Mouse (Mus musculus) layer of hippocampus, postnatal 10 days (tissue): ENCODE results near the gene Syt15. TPM values are rescaled to one million over a fixed set of nuclear protein-coding genes. Genes with fewer than 3 reads are reported as not detected.
A peak's percentile ranks its signal among the peaks of the same experiment; 100 is the strongest.
"Not testable (repeated sequence)": the region's sequence is repeated elsewhere in the genome, so short reads cannot be mapped to it uniquely, and the experiment has no call there.

Experiments
- DNase-seq, 2 experiments: peaks; one replicate each; pipeline ENCODE4 v3.0.0; 2021; ENCODE audit warnings: low spot score in 2 of 2
- total RNA-seq, 2 experiments: library from RNA; stranded (reverse); gene quantifications; 2 replicates each; pipeline ENCODE4 v1.2.3; 2021

Syt15 gene
- total RNA-seq, 2 experiments from 2014 or later, result 1.7 to 1.8 TPM

GRCm38 (mm10) chr14:34227981-34228380 lies 8.6 kb downstream of the Syt15 start:
- DNase-seq, result no peak

- DNase-seq, result no peak
Observed at GRCm38 (mm10) chr14:34228830-34229506, 9.6 kb downstream of the Syt15 start.

DNA sequence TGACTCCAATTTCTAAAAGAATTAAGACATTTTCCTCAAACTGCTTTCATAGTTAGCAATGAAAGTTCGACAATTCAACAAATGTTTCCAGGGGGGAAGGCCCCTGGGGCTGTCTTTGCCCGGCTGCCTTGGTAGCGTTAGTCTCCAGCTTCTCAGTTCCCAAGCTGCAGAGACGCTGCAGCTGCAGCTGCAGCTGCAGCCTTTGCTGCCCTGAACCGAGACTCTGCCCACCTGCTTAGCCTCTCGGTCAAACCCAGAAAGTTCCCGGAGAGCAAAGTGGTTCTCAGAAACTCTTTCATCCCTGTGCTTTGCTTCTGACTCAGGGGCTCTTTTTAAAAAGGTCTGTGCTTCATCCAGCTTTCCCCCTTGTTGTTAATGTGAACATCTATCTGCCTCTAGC lies 12.9 kb downstream of the Syt15 start:
- DNase-seq, result no peak

GRCm38 (mm10) chr14:34232866-34233680 lies 13.7 kb downstream of the Syt15 start:
- DNase-seq, result no peak

GRCm38 (mm10) chr14:34233846-34234245 lies 14.5 kb downstream of the Syt15 start:
- DNase-seq, result no peak

- peak; percentile 47 to 59 for DNase-seq
Observed at GRCm38 (mm10) chr14:34234630-34235380, 15.4 kb downstream of the Syt15 start.

- no peak for DNase-seq
Observed at GRCm38 (mm10) chr14:34240263-34240662, 20.9 kb downstream of the Syt15 start.

- DNase-seq, result no peak
Observed at GRCm38 (mm10) chr14:34240676-34241075, 21.3 kb downstream of the Syt15 start.

DNA sequence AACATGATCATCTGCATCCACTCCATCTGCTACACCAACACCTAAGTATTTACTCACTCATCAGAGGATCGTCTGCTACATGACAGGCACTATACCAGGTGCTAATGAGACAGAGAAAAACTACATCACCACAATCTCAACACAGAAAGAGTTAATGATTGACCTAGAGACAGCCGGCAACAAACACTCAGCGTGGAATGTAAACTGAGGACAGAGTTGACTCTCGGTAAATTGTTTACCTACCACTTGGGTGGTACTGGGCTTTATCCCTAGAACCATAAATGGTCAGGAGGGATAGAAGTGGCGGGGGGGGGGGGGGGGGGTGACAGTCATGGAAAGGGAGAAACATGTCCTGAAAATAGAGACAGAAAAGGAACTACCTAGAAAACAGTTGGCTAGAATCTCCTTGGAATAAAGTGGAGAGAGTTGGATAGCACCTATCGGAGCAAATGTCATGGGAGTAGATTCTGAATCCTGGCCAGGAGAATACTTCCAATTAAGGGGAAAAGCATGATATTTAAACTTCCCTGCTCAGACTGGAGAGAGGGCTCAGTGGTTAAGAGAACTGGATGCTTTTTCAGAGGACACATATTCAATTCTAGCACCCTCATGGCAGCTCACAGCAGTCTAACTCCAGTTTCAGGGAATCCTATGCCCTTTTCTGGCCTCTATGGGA lies 33.2 kb downstream of the Syt15 start:
- DNase-seq, result no peak

GRCm38 (mm10) chr14:34253261-34253660 lies 33.9 kb downstream of the Syt15 start:
- DNase-seq, result no peak

GRCm38 (mm10) chr14:34258525-34258924 lies 39.1 kb downstream of the Syt15 start:
- DNase-seq, result not testable (repeated sequence)

GRCm38 (mm10) chr14:34268046-34268445 lies 48.7 kb downstream of the Syt15 start:
- DNase-seq, result no peak

DNA sequence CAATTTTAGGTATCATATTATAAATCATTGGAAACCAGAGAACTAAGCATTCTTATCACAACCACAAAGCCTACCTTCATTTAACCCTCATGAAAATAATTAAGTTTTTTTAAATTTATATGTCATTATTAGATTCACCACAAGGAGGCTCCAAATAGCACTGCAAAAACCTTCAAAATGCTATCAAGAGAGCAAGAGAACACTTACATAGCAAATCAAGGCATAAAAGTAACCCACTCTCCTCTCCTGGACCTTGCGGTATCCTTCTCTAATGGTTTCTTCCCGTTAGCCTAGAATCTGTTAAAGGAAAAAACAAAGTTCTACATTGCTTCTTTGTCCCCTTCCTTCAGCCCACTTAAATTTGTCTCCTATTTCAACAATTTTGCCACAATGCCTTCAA lies 53.9 kb downstream of the Syt15 start:
- no peak for DNase-seq

DNA sequence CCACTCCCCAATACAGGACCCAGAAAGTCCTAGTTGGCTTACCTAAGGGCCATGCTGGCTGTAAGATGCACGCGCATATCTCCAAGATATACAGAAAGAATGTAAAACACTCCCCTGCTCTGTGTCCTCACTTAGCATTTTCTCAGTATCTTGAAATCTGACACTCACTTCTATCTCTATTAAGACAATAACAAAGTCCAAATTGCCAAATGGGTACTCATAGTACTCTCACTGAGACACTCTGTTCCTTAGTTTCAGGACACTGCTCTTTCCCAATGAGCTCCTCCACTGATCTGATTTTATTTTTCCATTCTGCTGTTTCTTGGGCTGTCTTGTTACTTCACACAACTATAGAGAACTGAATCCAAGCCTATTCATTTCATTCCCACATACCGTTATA lies 54.7 kb downstream of the Syt15 start:
- DNase-seq, result no peak

- no peak for DNase-seq
Observed at GRCm38 (mm10) chr14:34275225-34275624, 55.8 kb downstream of the Syt15 start.

DNA sequence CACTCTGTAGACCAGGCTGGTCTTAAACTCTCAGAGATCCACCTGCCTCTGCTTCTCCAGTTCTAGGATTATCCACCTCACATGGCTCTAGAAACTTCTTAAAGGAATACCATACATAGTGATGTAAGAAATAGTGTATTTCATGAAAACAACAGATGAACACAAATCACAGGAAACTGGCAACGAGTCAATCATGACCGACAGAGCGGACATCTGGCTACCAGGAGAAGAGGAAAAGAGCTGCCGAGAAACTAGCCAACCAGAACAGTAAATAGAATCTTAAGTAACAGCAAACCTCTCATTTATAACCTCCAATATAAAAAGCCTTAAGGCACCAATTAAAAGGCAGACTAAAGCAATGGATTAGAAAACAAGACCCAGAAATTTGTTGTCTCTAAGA lies 60.3 kb downstream of the Syt15 start:
- DNase-seq, result no peak

Other genes with a start within 250 kb of the Syt15 start
- 1 to 10 TPM; 5.3 to 5.4 TPM for gene Zfp488, start 240.8 kb upstream of the Syt15 start, total RNA-seq
- gene Gm30083, start 204.4 kb upstream of the Syt15 start, total RNA-seq, result not detected
- not detected for gene Gm5460, start 202.8 kb upstream of the Syt15 start, total RNA-seq
- gene Antxrl, start 166.9 kb upstream of the Syt15 start, total RNA-seq, result not detected
- 1 to 10 TPM in 1 of 2 experiments, under 1 TPM in 1; 0.83 to 1.1 TPM for gene Anxa8, start 133.6 kb upstream of the Syt15 start, total RNA-seq
- not detected for gene A630023A22Rik, start 116.8 kb upstream of the Syt15 start, total RNA-seq
- gene Npy4r, start 67.1 kb upstream of the Syt15 start, total RNA-seq, result under 1 TPM; 0.09 to 0.18 TPM
- 1 to 10 TPM; 6.0 to 7.5 TPM for gene Gprin2, start 17.9 kb upstream of the Syt15 start, total RNA-seq
- gene Shld2, start 90.9 kb downstream of the Syt15 start, total RNA-seq, result 10 to 100 TPM in 1 of 2 experiments, 1 to 10 TPM in 1; 9.7 to 13.5 TPM
- 100 to 1,000 TPM; 408 to 469 TPM for gene Glud1, start 91.1 kb downstream of the Syt15 start, total RNA-seq
- not detected for gene Fam25c, start 135.8 kb downstream of the Syt15 start, total RNA-seq
- gene Sncg, start 155.2 kb downstream of the Syt15 start, total RNA-seq, result 1 to 10 TPM; 1.6 to 1.8 TPM
- gene Mmrn2, start 155.9 kb downstream of the Syt15 start, total RNA-seq, result 1 to 10 TPM; 4.0 to 4.5 TPM